Mouse (Mus musculus): ENCODE data around the gene Tmem50b.

GRCm38 (mm10) chr16:91537065-91537464 is 60.5 kb downstream of the Tmem50b start:
- TF ChIP-seq GATA1 (IDR thresholded peaks at IDR 0.05; ENCODE audit: low read length) (no peak), TAL1 (IDR thresholded peaks at IDR 0.05; ENCODE audit: low read length) (peak; percentile 29; the same call in 1 of the 3 replicates)
